Mouse (Mus musculus) thymus, adult 2 months (tissue): ENCODE results near the gene Tead4.

ENCODE experiments used
- CTCF ChIP-seq: fragments of 200-500 bp; IDR thresholded peaks from 2 replicates; pipeline ENCODE4 v1.5.1; 2012; ENCODE audit warnings: mild to moderate bottlenecking, control low read depth, low read length, moderate library complexity, borderline replicate concordance; ENCODE audit not compliant: control insufficient read depth, poor library complexity, insufficient read depth; ENCODE audit errors: extremely low read depth
- POLR2A ChIP-seq: fragments of 200-500 bp; IDR thresholded peaks from 2 replicates; pipeline ENCODE4 v1.6.1; 2012; ENCODE audit warnings: mild to moderate bottlenecking, low read length, control low read depth, moderate library complexity; ENCODE audit not compliant: control insufficient read depth, poor library complexity, insufficient read depth; ENCODE audit errors: extremely low read depth

DNA sequence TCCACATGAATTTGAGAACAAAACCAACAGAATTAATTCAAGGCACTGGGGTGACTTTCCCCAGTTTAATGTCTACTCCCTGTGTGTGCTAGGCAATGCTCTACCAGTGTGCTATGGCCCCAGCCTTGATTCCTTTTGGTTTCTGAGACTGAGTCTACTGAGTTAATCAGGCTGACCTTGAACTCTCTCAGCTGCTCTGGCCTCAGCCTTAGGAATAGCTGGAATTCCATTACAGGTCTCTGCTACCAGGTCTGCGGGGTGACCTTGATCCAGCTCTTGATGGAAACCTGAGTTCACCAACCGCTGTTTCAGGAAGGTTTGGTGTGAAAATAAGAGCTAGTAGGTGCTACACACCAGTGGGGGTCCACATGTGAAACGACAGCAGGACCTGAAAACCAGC lies 1.3 kb upstream of the Tead4 start:
- TF ChIP-seq CTCF (no peak), POLR2A (no peak)
